Mouse (Mus musculus) liver, embryonic 14.5 days (tissue): ENCODE data around the gene Pum1.

Source experiments
- CTCF ChIP-seq: IDR thresholded peaks from 2 replicates; pipeline ENCODE4 v1.5.1; 2016; ENCODE audit warnings: antibody characterized with exemption, low read depth, control low read depth
- EP300 ChIP-seq: IDR thresholded peaks from 2 replicates; pipeline ENCODE4 v1.6.1; 2016; ENCODE audit warnings: antibody characterized with exemption, low read depth

DNA sequence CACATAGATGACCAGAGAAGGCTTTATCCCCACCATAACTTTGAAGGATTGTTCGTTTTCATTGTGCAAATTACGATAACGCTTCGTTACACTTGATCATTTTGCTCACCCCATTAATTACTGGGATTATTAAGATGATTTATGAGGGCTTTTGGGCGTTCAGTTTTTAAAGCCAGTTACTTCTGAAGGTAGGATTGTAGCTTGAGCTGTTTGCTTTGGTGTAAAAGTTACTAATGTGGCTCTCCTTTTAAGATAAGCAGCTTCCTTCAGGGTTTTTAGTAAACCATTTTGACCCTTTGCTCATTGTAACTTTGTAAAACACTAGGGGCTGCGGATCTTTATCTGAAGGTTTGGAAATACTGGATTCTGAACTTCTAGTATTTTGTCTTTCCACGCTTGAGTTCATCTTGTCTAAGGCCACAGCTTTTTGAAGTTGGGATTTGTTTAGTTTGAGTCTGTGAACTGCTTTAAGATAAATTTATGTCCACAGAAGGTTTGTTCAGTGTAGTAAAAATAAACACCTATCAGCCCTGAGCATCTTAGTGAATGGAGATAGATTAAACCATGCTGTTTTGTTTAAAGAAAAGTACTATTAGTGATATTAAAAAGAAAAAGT is 1.4 kb downstream of the Pum1 start:
- TF ChIP-seq CTCF (no peak), EP300 (no peak)
